9 mouse cellular contexts compared by ENCODE assay signal in genomic region chr19:42425208-42425607, GRCm38 (mm10). TPM values are rescaled to one million over a fixed set of nuclear protein-coding genes. Genes with fewer than 3 reads are reported as not detected.
A peak's percentile ranks its signal among the peaks of the same experiment; 100 is the strongest.
DNase-seq lines count a peak whose midpoint lies in the region; ATAC-seq and TF ChIP-seq lines count a peak whose summit lies in the region.
"Had no signal": no experiment of that assay in that cellular context is flagged by ENCODE, and none has a peak within 500 bp of the region (broad histone marks: within the 10 kb centered on the region; RNA-seq: fewer than 3 reads in every experiment).

No protein-coding gene starts in this region.

- no peak overlapping the region for H3K4me3 ChIP-seq in kidney, embryonic 14.5 days (ENCODE audit: low read length)
- no peak overlapping the region for H3K4me3 ChIP-seq in MEL (ENCODE audit: control insufficient read depth in 1 of 2, insufficient read depth in 1 of 2, low read depth in 2 of 2, low read length in 2 of 2)
- no peak overlapping the region for H3K4me3 ChIP-seq in liver, embryonic 14.5 days (ENCODE audit: insufficient read depth in 1 of 2, low read depth in 2 of 2, low read length in 2 of 2)
- H3K4me3 ChIP-seq: liver, embryonic 15.5 days had no signal

- H3K27me3 ChIP-seq in kidney, embryonic 14.5 days (ENCODE audit: control insufficient read depth, insufficient read depth, low read length), result peaks cover 7% of the 10 kb centered on the region; the same call in 1 of the 2 replicates
- no peaks in the 10 kb centered on the region for H3K27me3 ChIP-seq in MEL (ENCODE audit: control insufficient read depth in 1 of 2, insufficient read depth in 2 of 2, low read length in 2 of 2)
- peaks cover 6% of the 10 kb centered on the region; the same call in 1 of the 2 replicates for H3K27me3 ChIP-seq in liver, embryonic 14.5 days (ENCODE audit: control insufficient read depth, insufficient read depth, low read length)

- ATAC-seq in kidney, embryonic 14.5 days (ENCODE audit: low FRiP score, low TSS enrichment), result peak; percentile 47; the same call in 1 of the 2 replicates
- ATAC-seq in liver, embryonic 14.5 days (ENCODE audit: insufficient read depth), result no peak
- no peak for ATAC-seq in CD4-positive, CD25-positive, alpha-beta regulatory T cell, adult 4 months

- H3K79me2 ChIP-seq in MEL (ENCODE audit: control insufficient read depth, insufficient read depth, low read length, poor library complexity), result no peaks in the 10 kb centered on the region

- no peak for DNase-seq in kidney, adult 18-20 months
- peak; percentile 72 for DNase-seq in MEL (ENCODE audit: low read depth, low spot score)
- peak; percentile 21 for DNase-seq in c-Kit-positive CD71-positive TER-119-positive erythroid progenitor cells, embryonic 14.5 days (ENCODE audit: low spot score)
- DNase-seq in liver, embryonic 14.5 days (ENCODE audit: low read depth in 3 of 3, low spot score in 3 of 3), result peak; percentile 13 to 20 (median 17)
- no peak for DNase-seq in layer of hippocampus, adult 9-11 months
- DNase-seq: cerebellum, adult 9-11 months had no signal

- no peak for TF ChIP-seq EP300 in MEL (IDR thresholded peaks at IDR 0.05; ENCODE audit: low read depth in 1 of 2, low read length in 2 of 2)
- TF ChIP-seq EP300 in liver, embryonic 14.5 days (IDR thresholded peaks at IDR 0.05; ENCODE audit: low read depth), result no peak

- no peak for TF ChIP-seq RAD21 in MEL (IDR thresholded peaks at IDR 0.05; ENCODE audit: low read depth, low read length)

- no peaks in the 10 kb centered on the region for H3K36me3 ChIP-seq in kidney, embryonic 14.5 days (ENCODE audit: control insufficient read depth, insufficient read depth, low read length)
- no peaks in the 10 kb centered on the region for H3K36me3 ChIP-seq in MEL (ENCODE audit: control insufficient read depth in 1 of 2, insufficient read depth in 2 of 2, low read length in 2 of 2)
- no peaks in the 10 kb centered on the region for H3K36me3 ChIP-seq in liver, embryonic 14.5 days (replicated peaks; ENCODE audit: control insufficient read depth, insufficient read depth, low read depth)
- H3K36me3 ChIP-seq: liver, embryonic 15.5 days had no signal

- H3K4me2 ChIP-seq in kidney, embryonic 14.5 days (replicated peaks; ENCODE audit: low read depth, low read length), result no peak overlapping the region
- no peak overlapping the region for H3K4me2 ChIP-seq in liver, embryonic 14.5 days (ENCODE audit: low read depth)
- H3K4me2 ChIP-seq: liver, embryonic 15.5 days had no signal

- no peak for TF ChIP-seq POLR2A in MEL (IDR thresholded peaks at IDR 0.05; ENCODE audit: control insufficient read depth in 1 of 2, insufficient read depth in 1 of 2, low read depth in 1 of 2, low read length in 2 of 2, poor library complexity in 1 of 2)

- H3K27ac ChIP-seq in kidney, embryonic 14.5 days (ENCODE audit: low read depth, low read length), result no peak overlapping the region
- H3K27ac ChIP-seq in MEL (ENCODE audit: control insufficient read depth, low read depth, low read length), result no peak overlapping the region
- no peak overlapping the region for H3K27ac ChIP-seq in liver, embryonic 14.5 days
- H3K27ac ChIP-seq: liver, embryonic 15.5 days had no signal

- peaks cover 10% of the 10 kb centered on the region; the same call in 1 of the 2 replicates for H3K4me1 ChIP-seq in kidney, embryonic 14.5 days (ENCODE audit: control insufficient read depth, insufficient read depth, low read length)
- H3K4me1 ChIP-seq in MEL (ENCODE audit: control insufficient read depth in 1 of 2, insufficient read depth in 2 of 2, low read length in 2 of 2), result no peaks in the 10 kb centered on the region
- H3K4me1 ChIP-seq in liver, embryonic 14.5 days (replicated peaks; ENCODE audit: control insufficient read depth in 2 of 2, insufficient read depth in 2 of 2, low read length in 1 of 2), result no peaks in the 10 kb centered on the region
- H3K4me1 ChIP-seq: liver, embryonic 15.5 days had no signal

- no peaks in the 10 kb centered on the region for H3K9me3 ChIP-seq in kidney, embryonic 14.5 days (ENCODE audit: control insufficient read depth, low read length)
- H3K9me3 ChIP-seq in MEL (replicated peaks; ENCODE audit: insufficient read depth, low read length), result no peaks in the 10 kb centered on the region; the same call in 1 of the 2 replicates
- no peaks in the 10 kb centered on the region for H3K9me3 ChIP-seq in liver, embryonic 14.5 days (ENCODE audit: control insufficient read depth, low read length)
- H3K9me3 ChIP-seq: liver, embryonic 15.5 days had no signal

- WGBS in kidney, embryonic 14.5 days, result 0% methylated on average over 3 of the region's 3 CpGs
- WGBS in liver, embryonic 14.5 days (ENCODE audit: insufficient replicate concordance), result 1% methylated on average over 3 of the region's 3 CpGs

- H3K9ac ChIP-seq in kidney, embryonic 14.5 days (ENCODE audit: low read depth, low read length), result no peak overlapping the region
- H3K9ac ChIP-seq in MEL (ENCODE audit: control insufficient read depth, low read depth, low read length, poor library complexity, severe bottlenecking), result no peak overlapping the region
- no peak overlapping the region for H3K9ac ChIP-seq in liver, embryonic 14.5 days (replicated peaks)
- H3K9ac ChIP-seq: liver, embryonic 15.5 days had no signal

- TF ChIP-seq CTCF in MEL (IDR thresholded peaks at IDR 0.05 in 2 of 3, conservative IDR thresholded peaks at IDR 0.05 in 1 of 3; ENCODE audit: control insufficient read depth in 1 of 3, insufficient read depth in 1 of 3, low read depth in 2 of 3, low read length in 3 of 3, poor library complexity in 1 of 3, severe bottlenecking in 1 of 3), result no peak
- no peak for TF ChIP-seq CTCF in liver, embryonic 14.5 days (IDR thresholded peaks at IDR 0.05; ENCODE audit: low read depth)

TF ChIP-seq in MEL, 35 proteins besides CTCF, POLR2A, EP300 and RAD21:
- TF ChIP-seq ETS1 (IDR thresholded peaks at IDR 0.05; ENCODE audit: low read depth, low read length) (no peak), MAZ (IDR thresholded peaks at IDR 0.05; ENCODE audit: low read depth, low read length) (no peak), USF2 (IDR thresholded peaks at IDR 0.05; ENCODE audit: borderline replicate concordance in 1 of 2, insufficient read depth in 1 of 2, low read depth in 1 of 2, low read length in 2 of 2) (no peak), GATA1 (IDR thresholded peaks at IDR 0.05; ENCODE audit: low read depth, low read length) (no peak), SMC3 (IDR thresholded peaks at IDR 0.05; ENCODE audit: low read depth, low read length) (no peak), HCFC1 (IDR thresholded peaks at IDR 0.05; ENCODE audit: low read depth, low read length) (no peak), ZMIZ1 (IDR thresholded peaks at IDR 0.05; ENCODE audit: low read depth, low read length) (no peak), ZKSCAN1 (IDR thresholded peaks at IDR 0.05; ENCODE audit: low read depth, low read length) (no peak), E2F4 (IDR thresholded peaks at IDR 0.05; ENCODE audit: borderline replicate concordance, low read depth, low read length) (no peak), MXI1 (IDR thresholded peaks at IDR 0.05; ENCODE audit: low read depth, low read length) (no peak), MYB (IDR thresholded peaks at IDR 0.05; ENCODE audit: low read depth, low read length) (no peak), CHD2 (IDR thresholded peaks at IDR 0.05; ENCODE audit: low read length) (no peak), UBTF (IDR thresholded peaks at IDR 0.05; ENCODE audit: borderline replicate concordance, insufficient read depth, low read depth, low read length) (no peak), SIN3A (IDR thresholded peaks at IDR 0.05; ENCODE audit: low read length) (no peak), GABPA (IDR thresholded peaks at IDR 0.05; ENCODE audit: low read depth, low read length) (no peak), BHLHE40 (IDR thresholded peaks at IDR 0.05; ENCODE audit: borderline replicate concordance, low read depth, low read length) (no peak), MAFK (IDR thresholded peaks at IDR 0.05; ENCODE audit: borderline replicate concordance, low read depth, low read length) (no peak)

RNA-seq across cellular contexts. Expression of gene Crtac1, which starts 6.4 kb away (rescaled TPM):
- polyA plus RNA-seq in kidney, embryonic 14.5 days (2014; fragmentation: Nextera tagmentation; extraction: Ambion mirVana), result 5.7 and 6.3 TPM in 2 replicates
- total RNA-seq in MEL (2012; rRNA removed), result not detected in 2 replicates
- polyA plus RNA-seq in MEL (2012; ENCODE audit: insufficient read depth in 1 of 2, insufficient read length in 2 of 2, low read depth in 1 of 2, low replicate concordance in 2 of 2, missing spikeins in 1 of 2), result under 1 TPM in 1 of 2 experiments, not detected in 1; 0.15 TPM
- polyA plus RNA-seq in liver, embryonic 14.5 days (2012; rRNA removed), result 0.03 and 0.06 TPM in 2 replicates
- polyA plus RNA-seq in liver, embryonic 14.5 days (2014; fragmentation: Nextera tagmentation; extraction: Ambion mirVana), result not detected in 2 replicates
- not detected for polyA plus RNA-seq in CD4-positive, CD25-positive, alpha-beta regulatory T cell, adult 4 months (2017; shearing (Covaris generic))

Comparison
In these comparisons a context has a peak if more than half of its experiments do, and no peak if none do; other contexts are left out.
1. DNase-seq: peak in MEL (single experiment), c-Kit-positive CD71-positive TER-119-positive erythroid progenitor cells, embryonic 14.5 days (single experiment) and liver, embryonic 14.5 days (3 of 3); none in kidney, adult 18-20 months (single experiment) and layer of hippocampus, adult 9-11 months (single experiment).